Mouse (Mus musculus) CD8-positive naive resting alpha-beta T cell, adult 2 months (primary cell): Measurements from ENCODE around the gene Gm49318.
"Not testable (repeated sequence)": the region's sequence is repeated elsewhere in the genome, so short reads cannot be mapped to it uniquely, and the experiment has no call there.

Experiments
- DNase-seq, 2 experiments: peaks; one replicate each; pipeline ENCODE4 v3.0.0; 2022; ENCODE audit warnings: low read depth in 2 of 2, low spot score in 2 of 2

Gm49318 gene

GRCm38 (mm10) chr9:22070791-22071573 is at the start of gene Gm49318, which contains the start of gene Zfp653:
Gm49318 (minus strand) TSS chr9:22071259.
Zfp653 (minus strand) TSS chr9:22071376.
- DNase-seq: peak; percentile 90 to 93

- DNase-seq: no peak
These were observed 48.5 kb upstream of the Gm49318 start for GRCm38 (mm10) chr9:22119543-22119942.

- DNase-seq: peak; percentile 64 to 81
These were observed 46.8 kb upstream of the Gm49318 start for GRCm38 (mm10) chr9:22117754-22118456.

- DNase-seq: peak; percentile 89 to 94
These were observed 45.8 kb upstream of the Gm49318 start, which contains the start of gene Elof1 for GRCm38 (mm10) chr9:22116740-22117426. Elof1 (minus strand) TSS chr9:22117172.

GRCm38 (mm10) chr9:22116086-22116485 is 45.0 kb upstream of the Gm49318 start:
- no peak for DNase-seq

GRCm38 (mm10) chr9:22115635-22116034 is 44.6 kb upstream of the Gm49318 start:
- no peak for DNase-seq

- no peak for DNase-seq
These were observed 37.1 kb upstream of the Gm49318 start for GRCm38 (mm10) chr9:22108194-22108593.

GRCm38 (mm10) chr9:22099922-22100321 is 28.9 kb upstream of the Gm49318 start:
- DNase-seq: no peak

GRCm38 (mm10) chr9:22098993-22099696 is 28.1 kb upstream of the Gm49318 start, which contains the start of gene Cnn1:
Cnn1 (plus strand) TSS chr9:22099216.
- DNase-seq: no peak

- DNase-seq: peak; percentile 77 to 85
These were observed 24.8 kb upstream of the Gm49318 start for GRCm38 (mm10) chr9:22095854-22096307.

GRCm38 (mm10) chr9:22092746-22093145 is 21.7 kb upstream of the Gm49318 start:
- no peak for DNase-seq

- DNase-seq: no peak
These were observed 18.9 kb upstream of the Gm49318 start for GRCm38 (mm10) chr9:22089986-22090385.

GRCm38 (mm10) chr9:22089281-22089680 is 18.2 kb upstream of the Gm49318 start:
- DNase-seq: no peak

- no peak for DNase-seq
These were observed 16.1 kb upstream of the Gm49318 start for GRCm38 (mm10) chr9:22087034-22087618.

GRCm38 (mm10) chr9:22086012-22086411 is 15.0 kb upstream of the Gm49318 start:
- no peak for DNase-seq

GRCm38 (mm10) chr9:22085022-22085834 is 14.2 kb upstream of the Gm49318 start, which contains the start of gene Ecsit:
Ecsit (minus strand) TSS chr9:22085438.
- peak; percentile 77 to 88 for DNase-seq

GRCm38 (mm10) chr9:22084667-22085021 is 13.6 kb upstream of the Gm49318 start:
- no peak for DNase-seq

GRCm38 (mm10) chr9:22076223-22076622 is 5.2 kb upstream of the Gm49318 start:
- no peak for DNase-seq

GRCm38 (mm10) chr9:22075778-22076177 is 4.7 kb upstream of the Gm49318 start:
- not testable (repeated sequence) for DNase-seq

GRCm38 (mm10) chr9:22072276-22072675 is 1.2 kb upstream of the Gm49318 start:
- no peak for DNase-seq
